Mouse (Mus musculus) MEL (cell line): ENCODE measurements around the gene Med16. TPM values are rescaled to one million over a fixed set of nuclear protein-coding genes. Genes with fewer than 3 reads are reported as not detected.

Experiments used
- DNase-seq: peaks from one replicate; pipeline ENCODE4 v3.0.0; 2011; ENCODE audit warnings: low read depth, low spot score
- H3K27ac ChIP-seq: 2 replicates; pipeline ENCODE4 v1.5.1; 2012; ENCODE audit warnings: low read depth, mild to moderate bottlenecking, control low read depth, low read length, moderate library complexity; ENCODE audit not compliant: control insufficient read depth
- H3K27me3 ChIP-seq, 2 experiments: fragments of 150-350 bp in 1 of 2; sonication (generic) in 1 of 2; 2 replicates each; pipeline ENCODE4 v1.6.1; 2012; ENCODE audit warnings: low read length in 2 of 2, mild to moderate bottlenecking in 2 of 2, improper control_type of control experiment in 1 of 2, moderate library complexity in 1 of 2; ENCODE audit not compliant: insufficient read depth in 2 of 2, control insufficient read depth in 1 of 2
- H3K36me3 ChIP-seq, 2 experiments: 2 replicates each; pipeline ENCODE4 v1.6.1; 2012 to 2014; ENCODE audit warnings: low read length in 2 of 2, improper control_type of control experiment in 1 of 2, inconsistent platforms in 1 of 2, mild to moderate bottlenecking in 1 of 2; ENCODE audit not compliant: insufficient read depth in 2 of 2, control insufficient read depth in 1 of 2
- H3K4me1 ChIP-seq, 2 experiments: fragments of 150-350 bp in 1 of 2; sonication (generic) in 1 of 2; 2 replicates each; pipeline ENCODE4 v1.6.1; 2012; ENCODE audit warnings: low read length in 2 of 2, improper control_type of control experiment in 1 of 2, mild to moderate bottlenecking in 1 of 2; ENCODE audit not compliant: insufficient read depth in 2 of 2, control insufficient read depth in 1 of 2
- H3K4me3 ChIP-seq, 2 experiments: fragments of 150-350 bp in 1 of 2; sonication (generic) in 1 of 2; 2 replicates each; pipeline ENCODE4 v1.5.1; 2012; ENCODE audit warnings: low read depth in 2 of 2, low read length in 2 of 2, mild to moderate bottlenecking in 2 of 2, moderate library complexity in 2 of 2, control low read depth in 1 of 2, improper control_type of control experiment in 1 of 2; ENCODE audit not compliant: control insufficient read depth in 1 of 2, insufficient read depth in 1 of 2
- H3K79me2 ChIP-seq: 2 replicates; pipeline ENCODE4 v1.6.1; 2012; ENCODE audit warnings: mild to moderate bottlenecking, low read length, moderate library complexity; ENCODE audit not compliant: control insufficient read depth, poor library complexity, insufficient read depth
- H3K9ac ChIP-seq: 2 replicates; pipeline ENCODE4 v1.6.1; 2012; ENCODE audit warnings: low read depth, mild to moderate bottlenecking, control low read depth, low read length, moderate library complexity; ENCODE audit not compliant: control insufficient read depth, poor library complexity, severe bottlenecking
- H3K9me3 ChIP-seq: fragments of 150-350 bp; sonication (generic); replicated peaks from 2 replicates; pipeline ENCODE4 v1.6.1; 2012; ENCODE audit warnings: mild to moderate bottlenecking, low read length, improper control_type of control experiment, moderate library complexity; ENCODE audit not compliant: insufficient read depth
- BHLHE40 ChIP-seq: IDR thresholded peaks from 2 replicates; pipeline ENCODE4 v1.6.1; 2012; ENCODE audit warnings: low read depth, mild to moderate bottlenecking, inconsistent platforms, low read length, improper control_type of control experiment, borderline replicate concordance
- CHD1 ChIP-seq: IDR thresholded peaks from 2 replicates; pipeline ENCODE4 v1.6.1; 2012; ENCODE audit warnings: low read depth, mild to moderate bottlenecking, inconsistent platforms, low read length, improper control_type of control experiment
- E2F4 ChIP-seq: IDR thresholded peaks from 2 replicates; pipeline ENCODE4 v1.6.1; 2011; ENCODE audit warnings: low read depth, low read length, improper control_type of control experiment, borderline replicate concordance
- ELF1 ChIP-seq: IDR thresholded peaks from 2 replicates; pipeline ENCODE4 v1.6.1; 2014; ENCODE audit warnings: low read depth, mild to moderate bottlenecking, inconsistent platforms, low read length, improper control_type of control experiment, moderate library complexity
- EP300 ChIP-seq, 2 experiments: IDR thresholded peaks; 2 replicates each; pipeline ENCODE4 v1.6.1; 2011; ENCODE audit warnings: improper control_type of control experiment in 2 of 2, low read length in 2 of 2, low read depth in 1 of 2, mild to moderate bottlenecking in 1 of 2
- ETS1 ChIP-seq: IDR thresholded peaks from 2 replicates; pipeline ENCODE4 v1.6.1; 2012; ENCODE audit warnings: low read depth, mild to moderate bottlenecking, inconsistent platforms, low read length, improper control_type of control experiment, moderate library complexity
- GABPA ChIP-seq: IDR thresholded peaks from 2 replicates; pipeline ENCODE4 v1.6.1; 2012; ENCODE audit warnings: low read depth, mild to moderate bottlenecking, inconsistent platforms, low read length, improper control_type of control experiment, moderate library complexity
- KAT2A ChIP-seq: conservative IDR thresholded peaks from 2 replicates; pipeline ENCODE4 v1.6.1; 2012; ENCODE audit warnings: low read depth, low read length, improper control_type of control experiment, inconsistent platforms
- MXI1 ChIP-seq: IDR thresholded peaks from 2 replicates; pipeline ENCODE4 v1.6.1; 2011; ENCODE audit warnings: mild to moderate bottlenecking, low read depth, low read length, improper control_type of control experiment
- MYB ChIP-seq: IDR thresholded peaks from 2 replicates; pipeline ENCODE4 v1.6.1; 2011; ENCODE audit warnings: mild to moderate bottlenecking, low read depth, low read length, improper control_type of control experiment
- NELFE ChIP-seq: IDR thresholded peaks from 2 replicates; pipeline ENCODE4 v1.6.1; 2011; ENCODE audit warnings: low read depth, low read length, improper control_type of control experiment
- RCOR1 ChIP-seq: IDR thresholded peaks from 2 replicates; pipeline ENCODE4 v1.6.1; 2012; ENCODE audit warnings: low read depth, mild to moderate bottlenecking, inconsistent platforms, low read length, improper control_type of control experiment
- UBTF ChIP-seq: IDR thresholded peaks from 2 replicates; pipeline ENCODE4 v1.6.1; 2012; ENCODE audit warnings: low read depth, mild to moderate bottlenecking, inconsistent platforms, low read length, improper control_type of control experiment, moderate library complexity, borderline replicate concordance; ENCODE audit not compliant: insufficient read depth
- ZMIZ1 ChIP-seq: IDR thresholded peaks from 2 replicates; pipeline ENCODE4 v1.6.1; 2012; ENCODE audit warnings: low read depth, mild to moderate bottlenecking, inconsistent platforms, low read length, improper control_type of control experiment, moderate library complexity
- ZNF384 ChIP-seq: IDR thresholded peaks from 2 replicates; pipeline ENCODE4 v1.6.1; 2012; ENCODE audit warnings: low read depth, mild to moderate bottlenecking, inconsistent platforms, low read length, improper control_type of control experiment
- polyA plus RNA-seq, 2 experiments: library from polyadenylated mRNA; stranded (reverse) in 1 of 2; unstranded in 1 of 2; fragments of >175 nt in 1 of 2; fragments of >200 nt in 1 of 2; gene quantifications; 2 replicates each; pipeline versions ENCODE4 v1.2.1 to v1.2.4; 2012; ENCODE audit warnings: low replicate concordance in 2 of 2, low read depth in 1 of 2; ENCODE audit not compliant: insufficient read length in 2 of 2, insufficient read depth in 1 of 2, missing spikeins in 1 of 2
- total RNA-seq: library from RNA; depleted of rRNA; stranded (reverse); fragments of 300-350 nt; gene quantifications from 2 replicates; pipeline ENCODE4 v1.2.3, GENCODE M21; 2012

Gene Med16
- total and polyA plus RNA-seq, 3 experiments = 17.3 to 41.2 TPM; not detected in 1

- Histone ChIP-seq H3K9me3 (no peaks in the 10 kb centered on the region), H3K9ac (no peak overlapping the region), H3K27ac (no peak overlapping the region), H3K27me3 (no peaks in the 10 kb centered on the region), H3K36me3 (no peaks in the 10 kb centered on the region), H3K79me2 (no peaks in the 10 kb centered on the region), H3K4me1 (no peaks in the 10 kb centered on the region), H3K4me3 (no peak overlapping the region)
- no peak for DNase-seq
- TF ChIP-seq RCOR1 (no peak), ELF1 (no peak), E2F4 (no peak)
Measured at GRCm38 (mm10) chr10:79934272-79934721, 25.6 kb upstream of the Med16 start.

DNA sequence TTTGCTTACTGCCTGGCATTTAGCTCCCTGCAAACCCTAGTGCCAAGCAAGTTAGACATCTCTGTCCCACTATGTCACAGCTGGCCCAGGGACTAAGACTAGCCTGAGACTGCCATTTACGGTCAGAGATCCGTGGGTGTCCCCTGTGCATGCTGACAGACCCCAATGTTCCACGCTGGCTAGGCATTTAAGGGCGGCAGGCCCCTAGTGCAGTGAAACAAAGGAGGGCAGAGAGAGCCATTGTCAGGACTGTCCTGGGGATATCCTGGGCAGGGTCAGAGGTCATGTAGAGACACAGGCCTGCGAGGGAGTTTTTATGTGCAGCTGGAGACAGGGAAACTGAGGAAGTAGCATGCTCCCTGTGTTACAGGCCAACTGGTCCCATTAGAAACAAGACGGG is 25.1 kb upstream of the Med16 start:
- no peaks in the 10 kb centered on the region for H3K79me2 ChIP-seq
- H3K4me1 ChIP-seq = no peaks in the 10 kb centered on the region
- no peak for TF ChIP-seq ELF1
- no peak overlapping the region for H3K9ac ChIP-seq
- no peaks in the 10 kb centered on the region for H3K27me3 ChIP-seq
- H3K36me3 ChIP-seq = no peaks in the 10 kb centered on the region
- DNase-seq = no peak
- H3K9me3 ChIP-seq = no peaks in the 10 kb centered on the region
- H3K27ac ChIP-seq = no peak overlapping the region
- no peak overlapping the region for H3K4me3 ChIP-seq

- Histone ChIP-seq H3K27me3 (no peaks in the 10 kb centered on the region), H3K36me3 (no peaks in the 10 kb centered on the region), H3K79me2 (no peaks in the 10 kb centered on the region), H3K4me1 (no peaks in the 10 kb centered on the region), H3K9me3 (no peaks in the 10 kb centered on the region), H3K9ac (no peak overlapping the region), H3K4me3 (no peak overlapping the region), H3K27ac (no peak overlapping the region)
- no peak for TF ChIP-seq CHD1
- TF ChIP-seq ETS1 = no peak
- no peak for TF ChIP-seq GABPA
- TF ChIP-seq BHLHE40 = no peak
- no peak for TF ChIP-seq UBTF
- no peak for TF ChIP-seq NELFE
- TF ChIP-seq MXI1 = no peak
- no peak for TF ChIP-seq EP300 (IDR thresholded peaks at IDR 0.05; ENCODE audit: low read depth in 1 of 2, low read length in 2 of 2)
- no peak for TF ChIP-seq ZNF384
- no peak for TF ChIP-seq ZMIZ1
- TF ChIP-seq KAT2A = no peak
- no peak for TF ChIP-seq MYB
- no peak for DNase-seq
Measured at GRCm38 (mm10) chr10:79933145-79933679, 24.5 kb upstream of the Med16 start.
